Mouse (Mus musculus) hindbrain, embryonic 14.5 days (tissue): ENCODE data around the gene Mllt3. TPM values are rescaled to one million over a fixed set of nuclear protein-coding genes. Genes with fewer than 3 reads are reported as not detected.

Experiments used
- ATAC-seq: fragments of 200-750 bp; cut with Nextera tagmentation; 2 replicates; pipeline ENCODE4 v1.8.0; 2017; ENCODE audit warnings: moderate number of reproducible peaks, mild to moderate bottlenecking, moderate TSS enrichment, moderate library complexity; ENCODE audit not compliant: low FRiP score
- DNase-seq: peaks from one replicate; pipeline ENCODE4 v3.0.0-alpha.2; 2015; ENCODE audit warnings: low spot score
- H3K27ac ChIP-seq: fragments of 300-500 bp; sonication (generic); 2 replicates; pipeline ENCODE4 v1.5.1; 2014; ENCODE audit warnings: mild to moderate bottlenecking, moderate library complexity
- H3K27me3 ChIP-seq: fragments of 300-500 bp; sonication (generic); 2 replicates; pipeline ENCODE4 v1.6.1; 2014; ENCODE audit warnings: mild to moderate bottlenecking, low read length, mixed read lengths; ENCODE audit not compliant: control insufficient read depth, insufficient read depth
- H3K36me3 ChIP-seq: fragments of 300-500 bp; sonication (generic); replicated peaks from 2 replicates; pipeline ENCODE4 v1.6.1; 2014; ENCODE audit not compliant: control insufficient read depth, insufficient read depth
- H3K4me1 ChIP-seq: fragments of 300-500 bp; sonication (generic); replicated peaks from 2 replicates; pipeline ENCODE4 v1.6.1; 2014; ENCODE audit warnings: antibody characterized with exemption, low read length, mixed read lengths; ENCODE audit not compliant: control insufficient read depth, insufficient read depth
- H3K4me2 ChIP-seq: fragments of 300-500 bp; sonication (generic); replicated peaks from 2 replicates; pipeline ENCODE4 v1.6.1; 2014; ENCODE audit warnings: mild to moderate bottlenecking, moderate library complexity
- H3K4me3 ChIP-seq: fragments of 300-500 bp; sonication (generic); replicated peaks from 2 replicates; pipeline ENCODE4 v1.5.1; 2014; ENCODE audit warnings: mild to moderate bottlenecking, low read length
- H3K9ac ChIP-seq: fragments of 300-500 bp; sonication (generic); 2 replicates; pipeline ENCODE4 v1.6.1; 2014
- H3K9me3 ChIP-seq: fragments of 300-500 bp; sonication (generic); 2 replicates; pipeline ENCODE4 v1.6.1; 2016; ENCODE audit warnings: low read length; ENCODE audit not compliant: control insufficient read depth
- WGBS: fragments of 180-500 bp; shearing (Covaris S2); extraction: QIAGEN DNeasy Blood & Tissue Kit; methylation state at CpG from one replicate; pipeline ENCODE4 v1.1.7; 2014; 5-methylcytosine and 5-hydroxymethylcytosine counted together
- polyA plus RNA-seq: library from polyadenylated mRNA; unstranded; fragments of >200 nt; fragmentation: Nextera tagmentation; extraction: Ambion mirVana; gene quantifications from 2 replicates; pipeline ENCODE4 v1.2.1, GENCODE M21; 2014

The Mllt3 gene
- polyA plus RNA-seq, 1 experiment from 2014 or later: 72.9 TPM

- Histone ChIP-seq H3K4me1 (no peaks in the 10 kb centered on the region), H3K27me3 (no peaks in the 10 kb centered on the region), H3K36me3 (no peaks in the 10 kb centered on the region), H3K27ac (no peak overlapping the region), H3K4me2 (no peak overlapping the region), H3K9me3 (no peaks in the 10 kb centered on the region), H3K4me3 (no peak overlapping the region), H3K9ac (no peak overlapping the region)
- 74% methylated on average over 1 of the region's 1 CpGs for WGBS
- ATAC-seq (no peak), DNase-seq (no peak)
These were observed 304.6 kb downstream of the Mllt3 start for GRCm38 (mm10) chr4:87728581-87728980.

- Histone ChIP-seq H3K4me3 (no peak overlapping the region), H3K27me3 (no peaks in the 10 kb centered on the region), H3K36me3 (no peaks in the 10 kb centered on the region), H3K4me1 (no peaks in the 10 kb centered on the region), H3K27ac (no peak overlapping the region), H3K9me3 (no peaks in the 10 kb centered on the region), H3K4me2 (no peak overlapping the region), H3K9ac (no peak overlapping the region)
- DNase-seq (peak; percentile 36), ATAC-seq (peak; percentile 34; the same call in 1 of the 2 replicates)
- 38% methylated on average over 6 of the region's 6 CpGs for WGBS
These were observed 309.7 kb downstream of the Mllt3 start for GRCm38 (mm10) chr4:87723448-87723847.

Other genes starting within 250 kb of the Mllt3 start
- gene Focad, start 61.3 kb upstream of the Mllt3 start, polyA plus RNA-seq: 15.2 and 18.7 TPM in 2 replicates